Mouse (Mus musculus): ENCODE data around the gene Tle3. TPM values are rescaled to one million over a fixed set of nuclear protein-coding genes. Genes with fewer than 3 reads are reported as not detected.

Tle3 gene
- total RNA-seq, 2 experiments from 2014 or later = 16.8 to 16.9 TPM

- intact Hi-C loops (cut with DNase I) = loop anchor here (2.0 to 5.0 kb wide), 4 partner anchors 159 to 342 kb away; no protein-coding TSS in a partner anchor
Measured at GRCm38 (mm10) chr9:61373942-61374900, 2.1 kb downstream of the Tle3 start.

GRCm38 (mm10) chr9:61375002-61375401, 2.8 kb downstream of the Tle3 start:
- intact Hi-C loops (cut with DNase I) = loop anchor here (5.0 kb wide), 1 partner anchor 282 kb away; no protein-coding TSS in a partner anchor
- no peak for DNase-seq

More at GRCm38 (mm10) chr9:61373942-61374900, 2.1 kb downstream of the Tle3 start:
- DNase-seq = peak in 1 of 2 experiments; percentile 46

- DNase-seq = no peak
- intact Hi-C loops (cut with DNase I) = loop anchor here (5.0 kb wide), 1 partner anchor 281 kb away; no protein-coding TSS in a partner anchor
Measured at GRCm38 (mm10) chr9:61375802-61376561, 3.8 kb downstream of the Tle3 start.

- intact Hi-C loops (cut with DNase I) = loop anchor here (5.0 kb wide), 1 partner anchor 281 kb away; no protein-coding TSS in a partner anchor
- DNase-seq = no peak
Measured at GRCm38 (mm10) chr9:61376650-61377049, 4.5 kb downstream of the Tle3 start.

- intact Hi-C loops (cut with DNase I) = loop anchor here (5.0 kb wide), 1 partner anchor 279 kb away; no protein-coding TSS in a partner anchor
- no peak for DNase-seq
Measured at GRCm38 (mm10) chr9:61377706-61378479, 5.7 kb downstream of the Tle3 start.

- intact Hi-C loops (cut with DNase I) = loop anchor here (5.0 kb wide), 1 partner anchor 279 kb away; no protein-coding TSS in a partner anchor
- DNase-seq = peak in 1 of 2 experiments; percentile 39
Measured at GRCm38 (mm10) chr9:61378516-61378915, 6.3 kb downstream of the Tle3 start.

- intact Hi-C loops (cut with DNase I) = loop anchor here (5.0 kb wide), 1 partner anchor 278 kb away; no protein-coding TSS in a partner anchor
Measured at GRCm38 (mm10) chr9:61379016-61379634, 7.0 kb downstream of the Tle3 start.

GRCm38 (mm10) chr9:61380258-61381062, 8.3 kb downstream of the Tle3 start:
- no peak for DNase-seq
- intact Hi-C loops (cut with DNase I) = no loop called here

More at GRCm38 (mm10) chr9:61379016-61379634, 7.0 kb downstream of the Tle3 start:
- DNase-seq = no peak

- intact Hi-C loops (cut with DNase I) = no loop called here
- DNase-seq = no peak
Measured at GRCm38 (mm10) chr9:61381063-61381408, 8.9 kb downstream of the Tle3 start.

- intact Hi-C loops (cut with DNase I) = no loop called here
- no peak for DNase-seq
Measured at GRCm38 (mm10) chr9:61381445-61381844, 9.3 kb downstream of the Tle3 start.

GRCm38 (mm10) chr9:61382595-61383186, 10.5 kb downstream of the Tle3 start:
- no peak for DNase-seq
- intact Hi-C loops (cut with DNase I) = no loop called here

GRCm38 (mm10) chr9:61384101-61384500, 11.9 kb downstream of the Tle3 start:
- intact Hi-C loops (cut with DNase I) = no loop called here

GRCm38 (mm10) chr9:61384646-61385443, 12.7 kb downstream of the Tle3 start:
- intact Hi-C loops (cut with DNase I) = no loop called here
- no peak for DNase-seq

More at GRCm38 (mm10) chr9:61384101-61384500, 11.9 kb downstream of the Tle3 start:
- DNase-seq = no peak

- DNase-seq = no peak
- intact Hi-C loops (cut with DNase I) = no loop called here
Measured at GRCm38 (mm10) chr9:61385753-61386152, 13.6 kb downstream of the Tle3 start.

- no peak for DNase-seq
- intact Hi-C loops (cut with DNase I) = no loop called here
Measured at GRCm38 (mm10) chr9:61386314-61386713, 14.1 kb downstream of the Tle3 start.

GRCm38 (mm10) chr9:61387797-61388196, 15.6 kb downstream of the Tle3 start:
- intact Hi-C loops (cut with DNase I) = no loop called here
- DNase-seq = no peak

- DNase-seq = no peak
- intact Hi-C loops (cut with DNase I) = no loop called here
Measured at GRCm38 (mm10) chr9:61388214-61388613, 16.0 kb downstream of the Tle3 start.

All from heart, postnatal 36 days (tissue).